Mouse (Mus musculus) liver, embryonic 15.5 days (tissue): Measurements from ENCODE around the gene Rd3. TPM values are rescaled to one million over a fixed set of nuclear protein-coding genes. Genes with fewer than 3 reads are reported as not detected.

Source experiments
- ATAC-seq: fragments of 200-750 bp; cut with Nextera tagmentation; 2 replicates; pipeline ENCODE4 v1.8.0; 2017; ENCODE audit warnings: moderate number of reproducible peaks, mild to moderate bottlenecking, moderate library complexity; ENCODE audit not compliant: insufficient read depth
- H3K27ac ChIP-seq: fragments of 300-500 bp; sonication (generic); replicated peaks from 2 replicates; pipeline ENCODE4 v1.5.1; 2015; ENCODE audit warnings: mild to moderate bottlenecking, inconsistent platforms
- H3K27me3 ChIP-seq: fragments of 300-500 bp; sonication (generic); 2 replicates; pipeline ENCODE4 v1.6.1; 2015; ENCODE audit warnings: mild to moderate bottlenecking, inconsistent platforms
- H3K36me3 ChIP-seq: fragments of 300-500 bp; sonication (generic); replicated peaks from 2 replicates; pipeline ENCODE4 v1.6.1; 2015; ENCODE audit warnings: moderate library complexity, mild to moderate bottlenecking, inconsistent platforms
- H3K4me1 ChIP-seq: fragments of 300-500 bp; sonication (generic); replicated peaks from 2 replicates; pipeline ENCODE4 v1.6.1; 2015; ENCODE audit warnings: inconsistent platforms
- H3K4me2 ChIP-seq: fragments of 300-500 bp; sonication (generic); 2 replicates; pipeline ENCODE4 v1.6.1; 2015; ENCODE audit warnings: moderate library complexity, mild to moderate bottlenecking, inconsistent platforms
- H3K4me3 ChIP-seq: fragments of 300-500 bp; sonication (generic); replicated peaks from 2 replicates; pipeline ENCODE4 v1.5.1; 2015; ENCODE audit warnings: mild to moderate bottlenecking, inconsistent platforms
- H3K9ac ChIP-seq: fragments of 300-500 bp; sonication (generic); 2 replicates; pipeline ENCODE4 v1.6.1; 2015; ENCODE audit warnings: moderate library complexity, mild to moderate bottlenecking, inconsistent platforms
- H3K9me3 ChIP-seq: fragments of 300-500 bp; sonication (generic); replicated peaks from 2 replicates; pipeline ENCODE4 v1.6.1; 2016; ENCODE audit warnings: inconsistent platforms
- whole genome bisulfite sequencing: fragments of 180-500 bp; shearing (Covaris S2); methylation state at CpG from one replicate; pipeline ENCODE4 v1.1.7; 2015; ENCODE audit warnings: mixed read lengths; ENCODE audit not compliant: insufficient replicate concordance; 5-methylcytosine and 5-hydroxymethylcytosine counted together
- polyA plus RNA-seq: library from polyadenylated mRNA; unstranded; fragments of >200 nt; fragmentation: Nextera tagmentation; extraction: Ambion mirVana; gene quantifications from 2 replicates; pipeline ENCODE4 v1.2.1, GENCODE M21; 2015

The Rd3 gene
- polyA plus RNA-seq, 1 experiment from 2014 or later: 0.16 TPM

DNA sequence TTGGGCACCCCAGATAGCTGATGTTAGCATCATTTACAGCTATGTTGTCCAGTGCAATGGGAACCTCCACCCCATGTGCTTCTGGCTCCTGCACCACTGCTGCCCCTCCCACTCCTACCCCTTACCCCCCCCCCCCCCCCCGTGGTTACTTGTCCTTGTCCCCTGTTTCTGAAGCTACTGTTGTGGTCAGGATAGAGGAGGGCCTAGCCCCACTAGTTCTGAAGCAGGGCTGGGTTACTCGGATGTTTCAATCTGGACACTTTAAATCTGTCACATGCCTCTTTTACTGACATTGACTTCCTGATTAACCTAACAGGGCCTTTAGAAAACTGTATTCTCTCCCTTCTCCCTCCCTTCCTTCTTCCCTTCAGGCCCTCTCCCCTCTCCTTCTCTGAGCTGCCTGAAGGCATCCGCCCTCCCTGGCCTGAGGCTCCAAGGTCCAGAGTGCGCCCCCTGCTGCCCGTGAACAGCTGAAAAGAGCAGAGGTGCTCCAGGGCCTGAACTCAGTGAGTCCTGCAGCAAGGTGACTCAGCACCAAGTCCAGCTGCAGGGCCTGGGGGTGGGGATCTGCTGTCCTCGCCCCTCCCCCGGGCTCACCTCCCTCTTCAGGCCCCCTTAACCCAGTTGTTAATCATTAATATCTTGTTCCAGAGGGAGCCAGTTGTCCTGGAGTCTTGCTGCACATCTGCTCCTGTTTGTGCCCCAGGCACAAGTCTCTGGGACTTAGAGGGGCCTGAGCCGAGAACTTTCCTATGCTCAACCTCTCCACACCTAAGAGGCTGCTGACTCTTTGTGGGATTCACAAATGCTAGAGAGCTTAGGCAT is 13.0 kb upstream of the Rd3 start:
- Histone ChIP-seq H3K27me3 (no peaks in the 10 kb centered on the region), H3K4me3 (no peak overlapping the region), H3K9me3 (no peaks in the 10 kb centered on the region), H3K27ac (0 out of 2 replicates have a peak overlapping the region, but pooled peaks have one; percentile 19), H3K36me3 (no peaks in the 10 kb centered on the region), H3K4me2 (no peak overlapping the region), H3K9ac (no peak overlapping the region), H3K4me1 (peaks cover 17% of the 10 kb centered on the region)
- WGBS: 17% methylated on average over 8 of the region's 8 CpGs
- peak; percentile 79 for ATAC-seq

DNA sequence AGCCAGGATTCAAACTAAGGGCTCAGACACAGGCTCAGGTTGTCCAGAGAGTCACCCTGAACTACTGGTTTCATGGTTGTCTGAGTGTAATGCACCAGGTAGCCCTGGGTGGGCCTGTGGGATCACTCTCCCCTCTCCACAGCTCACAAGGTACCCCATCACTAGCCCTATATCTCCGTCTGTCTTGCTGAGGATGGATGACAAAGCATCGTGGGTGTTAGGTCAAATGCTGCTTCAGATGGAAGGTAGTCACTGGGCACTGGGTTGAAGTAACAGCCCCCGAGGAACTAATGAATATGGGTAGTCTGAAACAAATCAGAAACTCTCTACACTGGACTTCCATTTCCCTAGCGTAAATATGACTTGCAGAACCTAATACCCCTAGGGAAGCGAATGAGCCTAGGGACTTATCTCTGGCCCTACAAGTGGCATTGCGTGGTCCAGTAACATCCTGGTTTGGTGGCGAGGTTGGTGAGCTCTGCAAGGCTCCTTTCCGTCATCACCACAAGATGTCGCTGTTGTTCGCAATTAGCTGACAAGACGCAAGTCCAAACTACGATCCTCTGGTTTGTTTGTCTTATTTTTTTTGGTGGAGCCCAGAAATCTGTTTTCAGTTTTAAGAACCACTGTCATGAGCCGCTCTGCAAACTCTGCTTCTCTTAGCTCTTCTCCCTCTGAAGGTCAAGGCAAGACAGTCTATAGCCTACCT is 12.2 kb upstream of the Rd3 start:
- 15% methylated on average over 13 of the region's 13 CpGs for WGBS
- H3K4me3 ChIP-seq: no peak overlapping the region
- no peaks in the 10 kb centered on the region for H3K27me3 ChIP-seq
- no peak overlapping the region for H3K9ac ChIP-seq
- H3K4me2 ChIP-seq: no peak overlapping the region
- ATAC-seq: peak; percentile 38
- peaks cover 17% of the 10 kb centered on the region for H3K4me1 ChIP-seq
- H3K9me3 ChIP-seq: no peaks in the 10 kb centered on the region
- H3K27ac ChIP-seq: 0 out of 2 replicates have a peak overlapping the region, but pooled peaks have one; percentile 19
- no peaks in the 10 kb centered on the region for H3K36me3 ChIP-seq

- 61% methylated on average over 5 of the region's 5 CpGs for WGBS
- H3K9me3 ChIP-seq: no peaks in the 10 kb centered on the region
- H3K36me3 ChIP-seq: no peaks in the 10 kb centered on the region
- H3K27ac ChIP-seq: no peak overlapping the region
- no peak overlapping the region for H3K4me2 ChIP-seq
- H3K9ac ChIP-seq: no peak overlapping the region
- peaks cover 4% of the 10 kb centered on the region for H3K4me1 ChIP-seq
- H3K27me3 ChIP-seq: no peaks in the 10 kb centered on the region
- no peak overlapping the region for H3K4me3 ChIP-seq
- ATAC-seq: no peak
Measured at GRCm38 (mm10) chr1:191969939-191970338, 7.2 kb upstream of the Rd3 start.

DNA sequence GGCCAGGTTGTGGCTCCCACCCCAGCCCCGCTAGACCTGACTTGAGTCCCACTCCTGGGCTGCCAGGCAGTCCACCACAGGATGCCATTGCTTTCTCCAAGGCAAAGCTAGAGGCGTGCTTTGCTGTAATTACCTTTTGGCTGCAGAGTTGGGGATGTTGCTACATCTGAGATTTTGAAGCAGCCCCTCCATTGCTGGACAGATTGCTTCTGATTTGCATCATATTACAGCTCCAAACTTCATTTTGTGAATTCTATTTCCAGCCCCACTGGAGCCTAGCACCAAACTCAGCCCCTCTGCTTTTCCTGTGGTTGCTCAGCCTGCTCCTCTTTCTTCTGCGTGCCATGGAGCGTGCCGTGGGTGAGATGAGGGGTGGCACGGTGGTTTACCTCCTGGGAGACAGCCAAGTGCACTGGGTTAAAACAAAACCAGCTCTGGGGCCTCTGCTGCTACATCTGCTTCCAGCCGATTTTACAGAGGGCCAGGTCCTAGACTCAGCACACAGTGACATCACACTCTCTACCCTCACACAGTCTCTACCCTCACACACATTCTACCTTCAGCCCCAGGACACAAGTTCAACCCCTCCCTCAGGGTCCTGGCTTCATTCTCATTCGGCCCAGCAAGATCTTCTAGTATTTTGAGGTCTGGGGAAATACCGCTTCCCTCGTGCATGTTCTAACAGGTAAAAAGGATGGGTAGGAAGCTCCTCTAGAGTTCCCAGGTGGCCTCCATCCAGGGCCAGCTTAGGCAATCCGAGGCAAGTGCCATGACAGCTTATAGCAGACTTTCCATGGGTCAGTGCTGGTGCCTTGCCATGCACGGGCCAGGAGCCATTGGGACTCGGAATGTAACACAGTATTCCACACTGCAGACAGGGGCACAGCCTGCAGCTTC is 2.4 kb upstream of the Rd3 start:
- ATAC-seq: no peak
- H3K27ac ChIP-seq: no peak overlapping the region
- WGBS: 50% methylated on average over 13 of the region's 13 CpGs
- H3K36me3 ChIP-seq: no peaks in the 10 kb centered on the region
- H3K27me3 ChIP-seq: peaks cover 14% of the 10 kb centered on the region; the same call in 1 of the 2 replicates
- H3K4me1 ChIP-seq: no peaks in the 10 kb centered on the region
- H3K4me2 ChIP-seq: no peak overlapping the region
- H3K9me3 ChIP-seq: no peaks in the 10 kb centered on the region
- H3K9ac ChIP-seq: no peak overlapping the region
- no peak overlapping the region for H3K4me3 ChIP-seq

DNA sequence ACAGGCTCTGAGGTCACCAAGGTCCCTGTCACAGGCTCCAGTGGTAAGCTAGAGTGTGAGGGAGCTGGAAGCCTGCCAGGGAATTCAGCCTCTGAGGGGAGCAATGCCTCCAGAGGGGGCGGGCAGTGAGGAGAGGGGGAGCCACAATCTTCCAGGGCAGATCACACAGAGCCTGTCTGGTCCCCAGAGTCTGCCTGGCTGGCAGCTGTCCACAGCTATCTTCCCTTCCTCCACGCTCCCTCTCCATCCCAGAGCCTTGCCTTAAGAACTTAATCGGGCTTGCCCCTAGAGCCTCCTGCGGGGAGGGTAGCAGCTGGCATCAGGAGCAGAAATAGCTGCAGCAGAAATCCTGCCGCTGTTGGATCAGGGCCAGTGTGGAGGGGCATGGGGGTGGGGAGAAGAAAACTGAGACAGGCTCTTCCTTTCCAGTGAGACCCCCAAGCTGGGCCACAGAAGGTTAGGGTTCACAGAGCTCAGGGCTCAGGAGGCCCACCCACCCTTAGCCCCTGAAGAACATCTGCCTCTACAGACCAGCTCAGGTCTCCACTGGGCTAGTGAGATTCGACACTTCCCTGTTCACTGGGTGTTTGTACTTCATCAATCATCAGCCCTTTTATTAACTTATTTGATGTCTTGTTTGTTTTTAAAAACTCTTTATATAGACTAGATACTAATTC is 4.4 kb downstream of the Rd3 start:
- Histone ChIP-seq H3K36me3 (no peaks in the 10 kb centered on the region), H3K4me3 (no peak overlapping the region), H3K27me3 (peaks cover 19% of the 10 kb centered on the region), H3K4me2 (no peak overlapping the region), H3K9ac (no peak overlapping the region), H3K4me1 (no peaks in the 10 kb centered on the region), H3K27ac (no peak overlapping the region), H3K9me3 (no peaks in the 10 kb centered on the region)
- ATAC-seq: no peak
- WGBS: 40% methylated on average over 6 of the region's 6 CpGs

DNA sequence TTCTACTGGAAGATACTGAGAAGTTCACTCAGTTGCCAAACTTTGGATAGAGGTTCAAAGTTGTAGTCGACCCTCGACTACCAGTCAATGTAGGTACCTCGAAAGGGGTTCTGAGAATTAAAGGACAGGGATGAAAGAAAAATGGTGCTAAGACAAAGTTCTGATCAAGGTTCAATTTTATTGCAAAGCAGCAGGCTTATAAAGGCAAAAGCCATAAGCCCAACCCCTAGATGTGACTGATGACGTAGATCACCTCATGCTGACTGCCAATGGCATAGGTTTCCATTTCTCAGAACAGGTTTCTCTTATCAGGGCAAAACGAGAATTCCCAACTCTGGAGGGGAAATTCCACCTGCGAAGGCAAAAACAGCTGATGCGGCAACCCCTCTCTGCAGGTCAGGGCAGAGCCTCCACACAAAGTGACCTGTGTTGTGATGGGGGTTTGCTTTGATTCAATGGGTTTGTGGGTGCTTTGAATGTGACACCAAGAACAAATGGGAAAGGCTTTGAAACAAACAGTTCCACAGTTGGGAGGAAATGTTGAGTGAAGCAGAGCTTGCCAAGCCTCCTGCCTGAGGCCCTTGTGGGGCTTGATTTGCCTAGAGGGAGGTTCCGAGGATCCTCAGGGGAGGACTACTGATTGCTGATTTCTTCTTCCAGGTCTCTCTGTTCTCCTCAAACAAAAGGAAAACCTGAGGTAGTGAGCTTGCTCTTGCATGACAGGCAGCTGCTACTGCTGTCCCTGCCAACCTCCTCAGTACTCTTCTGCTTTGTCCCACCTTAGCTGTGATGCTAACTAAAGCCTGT is 9.7 kb downstream of the Rd3 start:
- Histone ChIP-seq H3K4me1 (peaks cover 28% of the 10 kb centered on the region), H3K27ac (no peak overlapping the region), H3K9me3 (no peaks in the 10 kb centered on the region), H3K4me3 (no peak overlapping the region), H3K4me2 (no peak overlapping the region), H3K36me3 (no peaks in the 10 kb centered on the region), H3K9ac (no peak overlapping the region), H3K27me3 (peaks cover 21% of the 10 kb centered on the region)
- WGBS: 59% methylated on average over 8 of the region's 8 CpGs
- ATAC-seq: no peak

- H3K9ac ChIP-seq: no peak overlapping the region
- peaks cover 33% of the 10 kb centered on the region for H3K4me1 ChIP-seq
- ATAC-seq: no peak
- no peaks in the 10 kb centered on the region for H3K36me3 ChIP-seq
- no peak overlapping the region for H3K4me3 ChIP-seq
- H3K27ac ChIP-seq: no peak overlapping the region
- no peaks in the 10 kb centered on the region for H3K9me3 ChIP-seq
- no peak overlapping the region for H3K4me2 ChIP-seq
- WGBS: 56% methylated on average over 5 of the region's 5 CpGs
- peaks cover 21% of the 10 kb centered on the region for H3K27me3 ChIP-seq
Measured at GRCm38 (mm10) chr1:191987481-191987769, 10.3 kb downstream of the Rd3 start.

DNA sequence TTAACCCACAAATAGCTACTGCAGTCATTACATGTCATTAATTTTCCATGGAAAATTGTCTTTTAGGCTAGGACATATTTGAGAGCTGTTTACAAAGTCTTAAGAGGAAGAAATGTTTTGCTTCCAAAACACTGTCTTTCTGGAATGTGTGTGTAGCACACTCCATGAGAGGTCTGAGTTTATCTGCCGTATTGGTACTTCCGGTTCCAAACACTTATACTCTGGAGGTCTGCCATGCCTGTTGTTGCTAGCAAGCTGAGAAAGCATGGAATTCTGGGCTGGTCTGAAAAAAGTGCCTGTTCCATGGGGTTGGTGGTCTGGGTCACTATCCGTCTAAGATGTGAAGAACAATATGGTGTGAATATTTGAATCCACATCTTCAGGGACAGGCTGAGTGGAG is 11.5 kb downstream of the Rd3 start:
- no peaks in the 10 kb centered on the region for H3K9me3 ChIP-seq
- peaks cover 34% of the 10 kb centered on the region for H3K4me1 ChIP-seq
- no peak overlapping the region for H3K27ac ChIP-seq
- no peak overlapping the region for H3K9ac ChIP-seq
- no peak overlapping the region for H3K4me3 ChIP-seq
- WGBS: 70% methylated on average over 3 of the region's 3 CpGs
- ATAC-seq: no peak
- peaks cover 21% of the 10 kb centered on the region for H3K27me3 ChIP-seq
- no peak overlapping the region for H3K4me2 ChIP-seq
- no peaks in the 10 kb centered on the region for H3K36me3 ChIP-seq

- ATAC-seq: no peak
- H3K36me3 ChIP-seq: no peaks in the 10 kb centered on the region
- H3K27ac ChIP-seq: no peak overlapping the region
- H3K9ac ChIP-seq: no peak overlapping the region
- no peaks in the 10 kb centered on the region for H3K9me3 ChIP-seq
- peaks cover 18% of the 10 kb centered on the region for H3K27me3 ChIP-seq
- peaks cover 37% of the 10 kb centered on the region for H3K4me1 ChIP-seq
- 58% methylated on average over 5 of the region's 5 CpGs for WGBS
- peak overlapping the region; percentile 73; the same call in 1 of the 2 replicates for H3K4me3 ChIP-seq
- peak overlapping the region; percentile 84 for H3K4me2 ChIP-seq
Measured at GRCm38 (mm10) chr1:191989060-191989459, 11.9 kb downstream of the Rd3 start.

DNA sequence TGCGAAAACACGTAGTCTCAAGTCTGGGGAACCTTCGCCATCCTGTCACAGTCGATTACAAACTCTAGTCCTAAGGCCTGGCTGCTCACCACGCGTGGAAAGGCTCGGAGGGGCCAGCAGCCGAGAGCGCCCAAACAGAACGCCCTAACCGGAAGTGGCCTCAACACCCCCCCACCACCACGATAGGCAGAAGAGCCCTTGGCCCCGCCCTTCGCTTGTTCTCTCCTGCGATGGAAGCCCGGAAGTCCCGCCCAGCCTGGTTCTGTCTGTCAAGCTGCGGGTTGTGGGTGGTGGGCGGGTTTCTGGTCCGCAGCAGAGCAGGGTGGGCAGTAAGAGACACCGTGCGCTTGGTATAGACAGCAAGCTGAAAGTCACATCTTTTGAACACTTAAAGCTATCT is 12.8 kb downstream of the Rd3 start:
- Histone ChIP-seq H3K4me2 (peak overlapping the region; percentile 84), H3K27ac (peak overlapping the region; percentile 78), H3K4me3 (peak overlapping the region; percentile 73), H3K36me3 (no peaks in the 10 kb centered on the region), H3K4me1 (peaks cover 46% of the 10 kb centered on the region), H3K27me3 (peaks cover 15% of the 10 kb centered on the region), H3K9me3 (no peaks in the 10 kb centered on the region), H3K9ac (peak overlapping the region; percentile 67)
- under 1% methylated on average over 22 of the region's 22 CpGs for WGBS
- ATAC-seq: peak; percentile 79
